Mouse (Mus musculus) heart, embryonic 16.5 days (tissue): ENCODE data around the gene St3gal3. TPM values are rescaled to one million over a fixed set of nuclear protein-coding genes. Genes with fewer than 3 reads are reported as not detected.

ENCODE experiments used
- ATAC-seq: fragments of 200-750 bp; cut with Nextera tagmentation; replicated peaks from 2 replicates; pipeline ENCODE4 v1.8.0; 2017; ENCODE audit warnings: moderate number of reproducible peaks; ENCODE audit not compliant: insufficient read depth, low FRiP score; ENCODE audit errors: extremely low read depth
- H3K27ac ChIP-seq: fragments of 300-500 bp; sonication (generic); 2 replicates; pipeline ENCODE4 v1.5.1; 2014; ENCODE audit warnings: mild to moderate bottlenecking, low read length, control low read depth, moderate library complexity
- H3K27me3 ChIP-seq: fragments of 300-500 bp; sonication (generic); 2 replicates; pipeline ENCODE4 v1.6.1; 2014; ENCODE audit warnings: low read length, mixed read lengths; ENCODE audit not compliant: control insufficient read depth, insufficient read depth
- H3K36me3 ChIP-seq: fragments of 300-500 bp; sonication (generic); 2 replicates; pipeline ENCODE4 v1.6.1; 2014; ENCODE audit not compliant: control insufficient read depth, insufficient read depth
- H3K4me1 ChIP-seq: fragments of 300-500 bp; sonication (generic); 2 replicates; pipeline ENCODE4 v1.6.1; 2014; ENCODE audit warnings: low read length, mixed read lengths; ENCODE audit not compliant: control insufficient read depth, insufficient read depth
- H3K4me2 ChIP-seq: fragments of 300-500 bp; sonication (generic); 2 replicates; pipeline ENCODE4 v1.6.1; 2014; ENCODE audit warnings: low read depth, mild to moderate bottlenecking, control low read depth, low read length
- H3K4me3 ChIP-seq: fragments of 300-500 bp; sonication (generic); 2 replicates; pipeline ENCODE4 v1.5.1; 2014; ENCODE audit warnings: mild to moderate bottlenecking, control low read depth, low read length
- H3K9ac ChIP-seq: fragments of 300-500 bp; sonication (generic); 2 replicates; pipeline ENCODE4 v1.6.1; 2014; ENCODE audit warnings: low read length, control low read depth
- H3K9me3 ChIP-seq: fragments of 300-500 bp; sonication (generic); replicated peaks from 2 replicates; pipeline ENCODE4 v1.6.1; 2016; ENCODE audit warnings: low read length; ENCODE audit not compliant: control insufficient read depth
- WGBS: fragments of 180-500 bp; shearing (Covaris S2); extraction: QIAGEN DNeasy Blood & Tissue Kit; methylation state at CpG from one replicate; pipeline ENCODE4 v1.1.7; 2014; 5-methylcytosine and 5-hydroxymethylcytosine counted together
- polyA plus RNA-seq: library from polyadenylated mRNA; unstranded; fragments of >200 nt; fragmentation: Nextera tagmentation; extraction: Ambion mirVana; gene quantifications from 2 replicates; pipeline ENCODE4 v1.2.1, GENCODE M21; 2015

The St3gal3 gene
- polyA plus RNA-seq, 1 experiment from 2014 or later: 7.8 TPM

DNA sequence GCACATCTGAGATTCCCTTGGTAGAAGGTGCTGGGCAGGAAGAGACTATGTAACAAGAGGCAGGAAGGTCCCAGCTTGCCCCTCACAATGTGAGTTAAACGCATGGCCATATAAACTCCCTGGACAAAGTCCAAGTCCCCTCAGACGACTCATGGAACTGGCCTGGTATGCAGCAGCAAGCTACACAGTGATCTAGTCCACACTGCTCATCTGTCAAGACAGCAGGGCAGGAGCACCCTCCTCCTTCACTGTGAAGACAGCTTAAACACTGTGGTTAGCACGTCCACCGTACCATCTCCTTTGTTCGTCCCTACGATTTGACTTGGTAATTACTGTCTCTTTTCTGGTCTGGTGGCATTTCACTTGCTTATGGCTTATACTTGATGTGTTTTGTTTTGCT lies 104.8 kb downstream of the St3gal3 start:
- Histone ChIP-seq H3K27ac (no peak overlapping the region), H3K4me3 (no peak overlapping the region), H3K4me2 (no peak overlapping the region), H3K9me3 (no peaks in the 10 kb centered on the region), H3K36me3 (no peaks in the 10 kb centered on the region), H3K27me3 (no peaks in the 10 kb centered on the region), H3K4me1 (peaks cover 21% of the 10 kb centered on the region), H3K9ac (no peak overlapping the region)
- 60% methylated on average over 6 of the region's 6 CpGs for WGBS
- no peak for ATAC-seq

DNA sequence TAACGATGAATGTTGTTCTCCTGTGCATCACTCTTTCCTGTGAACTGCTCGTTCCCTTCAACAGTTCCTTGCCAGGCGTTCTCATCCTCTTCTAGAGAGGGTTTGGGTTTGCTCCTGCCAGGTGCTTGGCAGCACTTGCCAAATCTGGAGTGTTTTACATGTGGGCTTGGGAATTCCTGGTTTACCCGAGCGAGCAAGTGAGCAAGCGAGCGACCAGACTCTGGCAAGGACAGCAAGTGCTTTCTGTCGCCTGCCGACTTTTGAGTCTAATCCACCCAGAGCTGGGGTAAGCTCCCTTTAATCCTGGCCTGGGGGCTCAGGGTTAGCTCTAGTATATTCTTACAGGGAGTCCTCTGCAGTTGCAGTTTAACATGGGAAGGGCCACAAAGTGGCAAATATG lies 105.7 kb downstream of the St3gal3 start:
- H3K4me3 ChIP-seq: no peak overlapping the region
- no peaks in the 10 kb centered on the region for H3K27me3 ChIP-seq
- H3K4me2 ChIP-seq: no peak overlapping the region
- WGBS: 67% methylated on average over 9 of the region's 9 CpGs
- no peak overlapping the region for H3K9ac ChIP-seq
- H3K27ac ChIP-seq: no peak overlapping the region
- H3K9me3 ChIP-seq: no peaks in the 10 kb centered on the region
- peaks cover 21% of the 10 kb centered on the region for H3K4me1 ChIP-seq
- no peaks in the 10 kb centered on the region for H3K36me3 ChIP-seq
- no peak for ATAC-seq

DNA sequence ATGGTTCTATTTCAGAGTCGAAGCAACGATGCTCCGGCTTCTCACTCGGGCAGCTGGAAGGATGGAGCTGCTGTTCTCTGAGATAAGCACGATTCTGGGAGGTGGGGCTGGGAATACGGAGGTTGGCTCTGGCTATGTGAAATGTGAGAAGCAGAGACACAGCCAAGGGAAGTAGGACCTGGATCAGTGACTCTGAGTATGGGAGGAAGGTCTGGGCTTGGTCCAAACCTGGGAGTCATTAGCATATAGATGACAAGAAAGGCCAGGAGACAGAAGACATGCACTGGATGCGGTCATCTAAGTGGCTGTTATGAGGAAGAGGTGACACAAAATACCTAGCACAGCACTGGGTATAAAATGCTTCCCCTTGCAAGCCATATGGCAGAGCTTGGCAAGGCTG lies 108.8 kb downstream of the St3gal3 start:
- Histone ChIP-seq H3K27me3 (no peaks in the 10 kb centered on the region), H3K4me1 (peaks cover 17% of the 10 kb centered on the region), H3K27ac (no peak overlapping the region), H3K36me3 (no peaks in the 10 kb centered on the region), H3K9ac (no peak overlapping the region), H3K9me3 (no peaks in the 10 kb centered on the region), H3K4me3 (no peak overlapping the region), H3K4me2 (no peak overlapping the region)
- no peak for ATAC-seq
- WGBS: 17% methylated on average over 7 of the region's 7 CpGs

DNA sequence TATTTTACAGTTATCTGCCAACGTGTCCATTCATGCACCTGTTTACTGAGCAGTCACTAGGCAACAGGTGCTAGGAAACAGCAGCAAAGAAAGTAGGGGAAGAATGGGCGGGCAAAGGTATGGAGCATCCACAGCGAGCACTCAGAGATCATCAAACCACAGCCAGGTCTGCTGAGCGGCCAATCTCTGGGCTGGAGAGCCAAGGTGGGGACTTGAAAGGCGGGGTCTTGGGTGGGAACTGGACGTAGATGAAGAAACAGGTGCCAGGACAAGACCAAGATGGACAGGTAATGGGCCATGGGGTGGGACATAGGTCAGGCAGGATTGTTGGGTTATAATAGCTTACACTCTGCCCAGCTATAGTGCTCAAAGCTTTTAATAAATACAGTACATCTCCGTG lies 109.3 kb downstream of the St3gal3 start:
- Histone ChIP-seq H3K9ac (no peak overlapping the region), H3K27ac (no peak overlapping the region), H3K9me3 (no peaks in the 10 kb centered on the region), H3K4me3 (no peak overlapping the region), H3K4me2 (no peak overlapping the region), H3K36me3 (no peaks in the 10 kb centered on the region), H3K27me3 (no peaks in the 10 kb centered on the region), H3K4me1 (peaks cover 15% of the 10 kb centered on the region)
- 90% methylated on average over 7 of the region's 7 CpGs for WGBS
- ATAC-seq: no peak

DNA sequence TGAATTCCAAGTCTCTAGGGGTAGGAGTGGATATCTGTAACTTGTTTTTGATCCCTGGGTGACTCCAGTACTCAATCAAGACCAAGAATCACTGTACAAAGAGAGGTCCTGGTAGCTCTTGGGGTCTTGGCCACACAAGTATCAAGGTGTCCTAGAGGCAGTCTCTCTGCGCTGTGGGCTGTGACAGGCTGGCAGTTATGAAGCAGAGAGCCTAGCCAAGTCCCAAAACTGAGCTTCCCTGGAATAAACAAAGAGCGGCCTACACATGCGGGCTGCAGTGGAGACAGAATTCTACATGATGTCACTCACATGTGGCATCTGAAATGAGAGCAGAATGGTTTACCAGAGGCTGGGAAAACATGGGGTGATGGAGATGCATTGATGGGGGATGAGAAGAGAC lies 111.9 kb downstream of the St3gal3 start:
- Histone ChIP-seq H3K4me3 (no peak overlapping the region), H3K27ac (no peak overlapping the region), H3K4me1 (peaks cover 5% of the 10 kb centered on the region; the same call in 1 of the 2 replicates), H3K4me2 (no peak overlapping the region), H3K9me3 (no peaks in the 10 kb centered on the region), H3K36me3 (no peaks in the 10 kb centered on the region), H3K27me3 (no peaks in the 10 kb centered on the region), H3K9ac (no peak overlapping the region)
- no peak for ATAC-seq
- WGBS: 89% methylated on average over 3 of the region's 3 CpGs

DNA sequence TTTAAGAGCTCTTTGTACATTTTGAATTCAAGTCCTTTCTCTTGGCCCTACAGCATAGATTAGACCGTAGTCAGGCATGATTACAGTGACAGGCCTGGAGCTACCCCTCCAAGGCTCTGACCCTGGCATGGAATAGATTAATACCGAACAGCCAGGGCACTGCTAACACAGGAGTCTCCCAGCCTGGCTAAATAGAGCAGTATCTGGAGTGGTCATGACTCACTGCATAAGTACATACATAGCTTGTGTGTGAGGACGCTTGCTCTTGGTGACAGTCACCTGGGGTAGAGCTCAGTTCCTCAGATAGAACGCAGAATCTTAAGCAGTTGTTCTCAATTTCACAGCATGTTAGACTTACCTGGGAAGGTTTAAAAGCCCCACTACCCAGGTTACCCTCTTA lies 112.3 kb downstream of the St3gal3 start:
- WGBS: 51% methylated on average over 4 of the region's 4 CpGs

DNA sequence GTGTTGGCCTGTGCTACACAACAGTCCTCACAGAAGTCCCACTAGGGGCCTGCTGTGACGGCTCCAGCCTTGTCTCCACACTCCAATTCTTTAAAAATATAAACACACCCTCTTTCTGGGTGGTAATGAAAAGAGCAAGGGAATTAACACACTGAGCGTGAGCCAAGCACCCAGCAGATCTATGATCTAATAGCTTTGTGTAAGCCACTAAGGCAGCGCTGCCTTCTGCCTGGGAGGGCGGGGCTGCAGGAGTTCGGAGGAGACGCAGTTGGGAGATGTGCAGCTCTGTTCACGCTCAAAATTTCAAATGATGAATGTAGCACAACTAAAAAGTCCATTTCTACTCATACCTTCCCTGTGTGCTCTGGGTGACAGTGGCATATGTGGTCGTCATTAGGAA lies 115.1 kb downstream of the St3gal3 start:
- Histone ChIP-seq H3K9me3 (no peaks in the 10 kb centered on the region), H3K4me2 (no peak overlapping the region), H3K9ac (no peak overlapping the region), H3K4me3 (no peak overlapping the region), H3K27ac (no peak overlapping the region), H3K36me3 (no peaks in the 10 kb centered on the region), H3K27me3 (no peaks in the 10 kb centered on the region), H3K4me1 (peaks cover 10% of the 10 kb centered on the region)
- ATAC-seq: no peak
- 77% methylated on average over 8 of the region's 8 CpGs for WGBS

More for the DNA sequence above, 112.3 kb downstream of the St3gal3 start:
- no peak; the same call in 1 of the 2 replicates for ATAC-seq
- H3K4me1 ChIP-seq: peaks cover 5% of the 10 kb centered on the region; the same call in 1 of the 2 replicates
- H3K9ac ChIP-seq: no peak overlapping the region
- H3K4me2 ChIP-seq: no peak overlapping the region
- no peak overlapping the region for H3K27ac ChIP-seq
- H3K4me3 ChIP-seq: no peak overlapping the region
- no peaks in the 10 kb centered on the region for H3K36me3 ChIP-seq
- no peaks in the 10 kb centered on the region for H3K27me3 ChIP-seq
- no peaks in the 10 kb centered on the region for H3K9me3 ChIP-seq

DNA sequence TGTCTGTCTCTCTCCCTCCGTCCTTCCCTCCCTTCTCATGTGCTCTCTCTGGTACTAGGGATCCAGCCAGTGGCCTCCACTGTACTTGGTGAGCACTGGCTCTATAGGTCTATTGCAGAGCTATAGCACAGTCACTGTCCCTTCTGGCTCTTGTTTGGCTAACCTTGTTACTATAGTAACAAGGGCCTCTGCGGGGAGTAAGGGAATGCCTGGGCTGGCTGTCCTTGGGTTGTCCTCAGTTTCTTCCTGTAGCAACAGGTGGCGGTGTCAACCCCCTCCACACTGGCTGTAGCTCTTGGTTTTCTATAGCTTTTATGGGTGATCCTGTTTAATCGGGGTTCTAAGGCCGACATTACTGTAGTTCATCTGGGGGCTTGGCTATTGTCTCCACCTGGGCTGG lies 115.5 kb downstream of the St3gal3 start:
- H3K27ac ChIP-seq: no peak overlapping the region
- no peak overlapping the region for H3K4me2 ChIP-seq
- 67% methylated on average over 5 of the region's 5 CpGs for WGBS
- peak; percentile 25; the same call in 1 of the 2 replicates for ATAC-seq
- no peaks in the 10 kb centered on the region for H3K9me3 ChIP-seq
- H3K4me3 ChIP-seq: no peak overlapping the region
- H3K4me1 ChIP-seq: peaks cover 10% of the 10 kb centered on the region
- H3K9ac ChIP-seq: no peak overlapping the region
- no peaks in the 10 kb centered on the region for H3K27me3 ChIP-seq
- no peaks in the 10 kb centered on the region for H3K36me3 ChIP-seq

DNA sequence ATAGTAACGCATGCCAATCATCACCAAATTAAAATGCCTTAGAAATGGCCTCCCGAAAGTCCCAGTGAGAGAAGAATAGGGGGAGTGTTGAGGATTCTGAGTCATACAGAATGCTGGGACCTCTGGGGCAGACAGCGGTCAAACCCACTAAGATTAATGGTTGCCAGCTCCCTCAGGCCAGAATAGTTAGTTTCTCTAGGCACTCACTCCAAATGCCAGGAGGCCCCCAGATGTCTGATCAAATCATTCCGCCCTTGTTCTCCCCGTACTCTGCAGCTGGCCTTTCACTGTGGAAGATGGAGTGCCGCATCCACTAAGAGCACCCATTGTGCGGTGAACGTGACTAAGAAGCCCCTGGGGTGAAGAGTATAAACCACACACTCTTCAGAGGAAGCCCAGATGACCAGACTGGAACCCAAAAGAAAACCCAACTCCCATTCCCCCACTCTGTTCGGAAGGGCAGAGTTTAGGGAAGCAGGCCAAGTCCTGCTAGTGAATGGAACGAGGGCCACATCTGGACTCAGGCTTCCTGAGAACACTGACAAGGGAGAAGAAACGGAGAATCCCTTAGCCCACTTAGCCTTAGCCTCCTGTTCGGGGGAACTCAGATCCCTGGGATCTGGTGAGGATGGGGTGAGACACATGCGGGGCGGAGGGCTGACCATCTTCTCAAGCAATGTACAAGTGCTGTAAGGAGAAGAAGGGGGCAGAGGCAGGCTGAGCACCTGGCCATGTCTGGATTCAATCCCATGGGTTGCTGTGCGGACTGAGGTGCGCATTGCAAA lies 117.5 kb downstream of the St3gal3 start:
- Histone ChIP-seq H3K27me3 (no peaks in the 10 kb centered on the region), H3K36me3 (no peaks in the 10 kb centered on the region), H3K27ac (no peak overlapping the region), H3K4me2 (no peak overlapping the region), H3K9me3 (no peaks in the 10 kb centered on the region), H3K4me3 (no peak overlapping the region), H3K9ac (no peak overlapping the region), H3K4me1 (peaks cover 8% of the 10 kb centered on the region; the same call in 1 of the 2 replicates)
- 81% methylated on average over 16 of the region's 16 CpGs for WGBS
- no peak for ATAC-seq
